Mouse (Mus musculus) limb, embryonic 14.5 days (tissue): ENCODE results near the gene Oxnad1. TPM values are rescaled to one million over a fixed set of nuclear protein-coding genes. Genes with fewer than 3 reads are reported as not detected.
"Not testable (repeated sequence)": the region's sequence is repeated elsewhere in the genome, so short reads cannot be mapped to it uniquely, and the experiment has no call there.

Experiments used
- ATAC-seq: fragments of 200-750 bp; cut with Nextera tagmentation; 2 replicates; pipeline ENCODE4 v1.8.0; 2017; ENCODE audit warnings: low read depth, moderate number of reproducible peaks, moderate TSS enrichment; ENCODE audit not compliant: low FRiP score
- DNase-seq: peaks from one replicate; pipeline ENCODE4 v3.0.0-alpha.2; 2015; ENCODE audit warnings: low spot score
- H3K27ac ChIP-seq: fragments of 300-500 bp; sonication (generic); replicated peaks from 2 replicates; pipeline ENCODE4 v1.5.1; 2014; ENCODE audit warnings: low read depth, mild to moderate bottlenecking, low read length, moderate library complexity, mixed read lengths
- H3K27me3 ChIP-seq: fragments of 300-500 bp; sonication (generic); 2 replicates; pipeline ENCODE4 v1.6.1; 2014; ENCODE audit warnings: low read length, mixed read lengths; ENCODE audit not compliant: control insufficient read depth, insufficient read depth
- H3K36me3 ChIP-seq: fragments of 300-500 bp; sonication (generic); 2 replicates; pipeline ENCODE4 v1.6.1; 2014; ENCODE audit warnings: mild to moderate bottlenecking, low read length, moderate library complexity, mixed read lengths; ENCODE audit not compliant: control insufficient read depth, insufficient read depth
- H3K4me1 ChIP-seq: fragments of 300-500 bp; sonication (generic); 2 replicates; pipeline ENCODE4 v1.6.1; 2014; ENCODE audit warnings: antibody characterized with exemption, low read length, mixed read lengths; ENCODE audit not compliant: control insufficient read depth, insufficient read depth
- H3K4me2 ChIP-seq: fragments of 300-500 bp; sonication (generic); replicated peaks from 2 replicates; pipeline ENCODE4 v1.6.1; 2014; ENCODE audit warnings: low read depth, mild to moderate bottlenecking, low read length, moderate library complexity; ENCODE audit not compliant: severe bottlenecking
- H3K4me3 ChIP-seq: fragments of 300-500 bp; sonication (generic); replicated peaks from 2 replicates; pipeline ENCODE4 v1.5.1; 2014; ENCODE audit warnings: low read length
- H3K9ac ChIP-seq: fragments of 300-500 bp; sonication (generic); 2 replicates; pipeline ENCODE4 v1.6.1; 2014; ENCODE audit warnings: mild to moderate bottlenecking, low read depth, low read length, moderate library complexity; ENCODE audit not compliant: severe bottlenecking
- H3K9me3 ChIP-seq: fragments of 300-500 bp; sonication (generic); 2 replicates; pipeline ENCODE4 v1.6.1; 2016; ENCODE audit warnings: low read length; ENCODE audit not compliant: control insufficient read depth
- POLR2A ChIP-seq: fragments of 200-500 bp; IDR thresholded peaks from 2 replicates; pipeline ENCODE4 v1.8.0; 2012; ENCODE audit warnings: inconsistent platforms, mild to moderate bottlenecking, moderate library complexity, borderline replicate concordance; ENCODE audit not compliant: insufficient read depth, insufficient read length; ENCODE audit errors: extremely low read depth
- WGBS: fragments of 180-500 bp; shearing (Covaris S2); extraction: QIAGEN DNeasy Blood & Tissue Kit; methylation state at CpG from one replicate; pipeline ENCODE4 v1.1.7; 2014; 5-methylcytosine and 5-hydroxymethylcytosine counted together
- polyA plus RNA-seq, 2 experiments: library from polyadenylated mRNA; depleted of rRNA in 1 of 2; stranded (reverse) in 1 of 2; unstranded in 1 of 2; fragments of >200 nt; fragmentation: Nextera tagmentation in 1 of 2; extraction: Ambion mirVana in 1 of 2; gene quantifications; 2 replicates each; pipeline versions ENCODE4 v1.2.1 to v1.2.3; 2012 to 2014

Gene Oxnad1
- polyA plus RNA-seq, 2 experiments = 16.0 to 23.8 TPM

GRCm38 (mm10) chr14:32120940-32121919 lies 36.1 kb downstream of the Oxnad1 start:
- WGBS = 34% methylated on average over 11 of the region's 11 CpGs
- Histone ChIP-seq H3K27ac (no peak overlapping the region), H3K4me3 (no peak overlapping the region), H3K9me3 (no peaks in the 10 kb centered on the region), H3K4me1 (peaks cover 7% of the 10 kb centered on the region; the same call in 1 of the 2 replicates), H3K27me3 (no peaks in the 10 kb centered on the region), H3K36me3 (no peaks in the 10 kb centered on the region), H3K4me2 (no peak overlapping the region), H3K9ac (no peak overlapping the region)
- no peak for DNase-seq
- no peak for TF ChIP-seq POLR2A
- ATAC-seq = no peak

GRCm38 (mm10) chr14:32121920-32122315 lies 36.7 kb downstream of the Oxnad1 start:
- ATAC-seq (no peak), DNase-seq (no peak)
- WGBS = 55% methylated on average over 2 of the region's 2 CpGs
- Histone ChIP-seq H3K27ac (no peak overlapping the region), H3K9ac (no peak overlapping the region), H3K4me3 (no peak overlapping the region), H3K4me1 (peaks cover 7% of the 10 kb centered on the region; the same call in 1 of the 2 replicates), H3K4me2 (no peak overlapping the region), H3K36me3 (no peaks in the 10 kb centered on the region), H3K9me3 (no peaks in the 10 kb centered on the region), H3K27me3 (no peaks in the 10 kb centered on the region)
- no peak for TF ChIP-seq POLR2A

GRCm38 (mm10) chr14:32124261-32124660 lies 39.1 kb downstream of the Oxnad1 start:
- H3K4me3 ChIP-seq = no peak overlapping the region
- H3K4me2 ChIP-seq = no peak overlapping the region
- 82% methylated on average over 3 of the region's 3 CpGs for WGBS
- DNase-seq (no peak), ATAC-seq (no peak)
- no peak for TF ChIP-seq POLR2A
- H3K27ac ChIP-seq = no peak overlapping the region
- H3K27me3 ChIP-seq = no peaks in the 10 kb centered on the region
- no peaks in the 10 kb centered on the region for H3K36me3 ChIP-seq
- no peak overlapping the region for H3K9ac ChIP-seq
- no peaks in the 10 kb centered on the region for H3K9me3 ChIP-seq
- H3K4me1 ChIP-seq = peaks cover 7% of the 10 kb centered on the region; the same call in 1 of the 2 replicates

GRCm38 (mm10) chr14:32125256-32125655 lies 40.1 kb downstream of the Oxnad1 start:
- not testable (repeated sequence) for ATAC-seq, H3K36me3 ChIP-seq, H3K27me3 ChIP-seq, H3K9ac ChIP-seq, H3K4me2 ChIP-seq, DNase-seq, H3K27ac ChIP-seq, H3K4me1 ChIP-seq, H3K4me3 ChIP-seq, H3K9me3 ChIP-seq
- 80% methylated on average over 5 of the region's 5 CpGs for WGBS

- H3K27ac ChIP-seq = no peak overlapping the region
- H3K9ac ChIP-seq = no peak overlapping the region
- no peaks in the 10 kb centered on the region for H3K4me1 ChIP-seq
- H3K36me3 ChIP-seq = no peaks in the 10 kb centered on the region
- no peaks in the 10 kb centered on the region for H3K9me3 ChIP-seq
- DNase-seq (no peak), ATAC-seq (no peak)
- no peak overlapping the region for H3K4me2 ChIP-seq
- H3K27me3 ChIP-seq = no peaks in the 10 kb centered on the region
- TF ChIP-seq POLR2A = no peak
- no peak overlapping the region for H3K4me3 ChIP-seq
- 82% methylated on average over 5 of the region's 5 CpGs for WGBS
Observed at GRCm38 (mm10) chr14:32128409-32128808, 43.2 kb downstream of the Oxnad1 start.
